Mouse (Mus musculus) gastrocnemius, adult 2 months (tissue): ENCODE measurements around the gene Bpifb4. TPM values are rescaled to one million over a fixed set of nuclear protein-coding genes. Genes with fewer than 3 reads are reported as not detected.

ENCODE experiments used
- DNase-seq: peaks from one replicate; pipeline ENCODE4 v3.0.0; 2022
- H3K27ac ChIP-seq: fragments of 200-600 bp; 2 replicates; pipeline ENCODE4 v1.8.1; 2022; ENCODE audit warnings: mild to moderate bottlenecking
- H3K4me3 ChIP-seq: fragments of 200-600 bp; 2 replicates; pipeline ENCODE4 v1.8.1; 2022; ENCODE audit warnings: mild to moderate bottlenecking, moderate library complexity
- CTCF ChIP-seq: fragments of 200-600 bp; IDR thresholded peaks from 2 replicates; pipeline ENCODE4 v1.8.1; 2022; ENCODE audit warnings: antibody characterized with exemption, mild to moderate bottlenecking, moderate library complexity
- intact Hi-C: fragments of 180-260 bp; cut with DNase I; formaldehyde crosslinking; loops from one replicate; pipeline ENCODE4 v1.15.1; 2025
- long read RNA-seq, 2 experiments: library from polyadenylated mRNA; stranded (forward); transcript quantifications; one replicate each; pipeline ENCODE4 v2.0.0; 2021
- total RNA-seq, 2 experiments: library from RNA; stranded (reverse); gene quantifications; 2 replicates each; pipeline ENCODE4 v1.2.3; 2021

Bpifb4 gene
- total RNA-seq, result not detected
- long read RNA-seq, experiment 1, result 0 reads
- long read RNA-seq, experiment 2, result 0 reads

GRCm38 (mm10) chr2:153937843-153938242 is at the start of gene Bpifb4:
Bpifb4 (plus strand) TSS chr2:153938212.
- no peak for TF ChIP-seq CTCF
- DNase-seq, result no peak
- Histone ChIP-seq H3K4me3 (no peak within 1 kb of the TSS), H3K27ac (no peak within 1 kb of the TSS)
- intact Hi-C loops, result no loop called here

DNA sequence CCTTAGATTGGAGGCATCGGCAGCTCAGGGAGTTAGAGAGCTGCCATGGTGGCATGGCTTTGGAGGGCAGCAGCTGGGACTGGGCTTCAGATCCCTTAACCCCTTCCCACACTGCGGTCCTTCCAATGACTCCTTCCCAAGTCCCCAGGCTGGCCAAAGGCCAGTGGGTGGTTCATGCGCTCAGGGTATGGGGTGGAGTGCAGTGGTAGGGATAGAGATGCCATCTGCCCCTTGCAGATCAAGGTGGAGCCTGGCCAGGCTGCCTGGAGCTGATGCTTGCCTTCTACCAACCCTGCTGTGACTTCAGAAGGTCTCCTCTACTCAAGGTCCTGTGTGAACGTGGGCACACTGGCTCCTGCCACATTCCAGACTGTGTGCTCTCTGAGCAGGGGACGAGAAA is 38.9 kb upstream of the Bpifb4 start:
- DNase-seq, result no peak
- no peak for TF ChIP-seq CTCF
- intact Hi-C loops, result no loop called here
- no peak overlapping the region for H3K27ac ChIP-seq
- H3K4me3 ChIP-seq, result no peak overlapping the region

DNA sequence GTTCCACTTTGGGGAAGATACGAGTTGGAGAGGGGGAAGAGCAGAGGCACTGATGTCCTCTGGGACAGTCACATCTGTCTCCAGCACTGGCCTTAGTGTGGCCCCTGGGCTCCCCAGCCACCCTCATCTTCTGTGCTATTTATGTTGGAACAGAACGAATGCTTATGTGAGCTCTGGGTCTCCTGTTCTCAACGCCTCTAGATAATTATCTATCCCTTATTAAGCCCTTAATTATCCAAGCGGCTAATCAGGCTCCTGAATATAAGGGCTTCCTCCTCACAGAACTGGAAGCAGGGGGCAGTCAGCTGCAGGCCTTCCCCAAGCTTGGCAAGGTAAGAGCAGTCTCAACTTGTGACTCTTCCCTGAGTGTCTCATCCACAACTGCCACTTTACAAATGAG is 37.9 kb upstream of the Bpifb4 start, which contains the start of gene Bpifb6:
Gene Bpifb6, plus strand, starts transcription at position 301 of the 400 bp plus-strand sequence.
- no peak for DNase-seq
- Histone ChIP-seq H3K4me3 (no peak within 1 kb of the TSS), H3K27ac (no peak within 1 kb of the TSS)
- no peak for TF ChIP-seq CTCF
- intact Hi-C loops, result no loop called here

- Histone ChIP-seq H3K27ac (no peak overlapping the region), H3K4me3 (no peak overlapping the region)
- no peak for TF ChIP-seq CTCF
- no peak for DNase-seq
- intact Hi-C loops, result no loop called here
Measured at GRCm38 (mm10) chr2:153902726-153903125, 35.3 kb upstream of the Bpifb4 start.

GRCm38 (mm10) chr2:153906626-153907025 is 31.4 kb upstream of the Bpifb4 start:
- Histone ChIP-seq H3K27ac (no peak overlapping the region), H3K4me3 (no peak overlapping the region)
- TF ChIP-seq CTCF, result no peak
- intact Hi-C loops, result no loop called here
- no peak for DNase-seq

GRCm38 (mm10) chr2:153914151-153914550 is 23.9 kb upstream of the Bpifb4 start:
- no peak for TF ChIP-seq CTCF
- no peak overlapping the region for H3K4me3 ChIP-seq
- DNase-seq, result peak; percentile 56
- H3K27ac ChIP-seq, result no peak overlapping the region
- intact Hi-C loops, result no loop called here

DNA sequence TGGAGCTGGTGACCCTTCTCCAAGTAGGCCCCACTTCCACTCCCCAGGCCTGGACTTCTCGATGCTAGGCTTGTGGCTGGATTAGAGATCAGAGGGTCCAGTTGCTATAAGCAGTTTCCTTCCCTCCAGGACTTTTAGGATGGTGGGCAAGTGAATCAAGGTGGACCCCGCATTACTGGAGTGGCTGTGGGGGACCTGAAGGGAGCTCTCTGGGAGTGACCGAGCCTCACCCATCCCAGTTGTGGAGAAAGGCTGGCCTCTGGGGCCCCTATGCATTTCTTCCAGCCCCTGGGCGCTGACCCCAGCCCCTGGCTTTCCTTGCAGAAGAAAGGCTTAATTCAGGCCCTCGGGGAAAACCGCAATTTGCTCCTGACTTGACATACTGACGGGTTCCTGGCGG is 20.1 kb upstream of the Bpifb4 start, which contains the start of gene Bpifb3:
Gene Bpifb3, plus strand, starts transcription at position 301 of the 400 bp plus-strand sequence.
- intact Hi-C loops, result no loop called here
- DNase-seq, result no peak
- H3K4me3 ChIP-seq, result no peak within 1 kb of the TSS
- no peak within 1 kb of the TSS for H3K27ac ChIP-seq
- TF ChIP-seq CTCF, result no peak

- Histone ChIP-seq H3K4me3 (no peak overlapping the region), H3K27ac (no peak overlapping the region)
- intact Hi-C loops, result no loop called here
- no peak for DNase-seq
- no peak for TF ChIP-seq CTCF
Measured at GRCm38 (mm10) chr2:153921246-153921645, 16.8 kb upstream of the Bpifb4 start.

DNA sequence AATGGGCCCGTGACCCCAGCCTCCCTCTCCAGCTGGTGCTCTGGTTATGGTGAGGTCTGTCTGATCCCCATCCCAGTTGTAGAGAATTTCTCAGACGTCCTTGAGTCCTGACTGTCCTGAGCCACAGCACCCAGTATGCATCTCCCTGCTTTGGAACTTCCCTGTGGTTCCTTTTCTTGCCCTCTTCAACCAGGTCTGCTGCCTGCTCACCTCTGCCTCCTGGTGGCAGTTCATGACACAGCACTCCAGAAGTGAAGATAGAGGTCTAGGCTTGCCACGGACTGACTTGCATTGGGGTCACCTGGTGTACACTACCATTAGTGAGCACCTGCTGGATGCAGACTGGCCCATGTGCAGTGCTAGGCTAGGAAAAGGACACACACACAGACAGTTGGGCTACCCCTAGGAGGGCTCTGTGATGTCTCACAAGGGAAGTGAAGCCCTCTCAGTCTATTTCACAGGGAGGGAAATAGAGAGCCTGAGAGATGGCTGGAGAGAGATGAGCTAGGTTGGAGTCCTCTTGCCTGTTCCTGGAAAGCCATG is 8.1 kb upstream of the Bpifb4 start:
- Histone ChIP-seq H3K27ac (no peak overlapping the region), H3K4me3 (no peak overlapping the region)
- intact Hi-C loops, result loop anchor here (2.0 kb wide), 2 partner anchors 123 to 261 kb away; no protein-coding TSS in a partner anchor
- peak; percentile 79 for TF ChIP-seq CTCF
- peak; percentile 48 for DNase-seq

DNA sequence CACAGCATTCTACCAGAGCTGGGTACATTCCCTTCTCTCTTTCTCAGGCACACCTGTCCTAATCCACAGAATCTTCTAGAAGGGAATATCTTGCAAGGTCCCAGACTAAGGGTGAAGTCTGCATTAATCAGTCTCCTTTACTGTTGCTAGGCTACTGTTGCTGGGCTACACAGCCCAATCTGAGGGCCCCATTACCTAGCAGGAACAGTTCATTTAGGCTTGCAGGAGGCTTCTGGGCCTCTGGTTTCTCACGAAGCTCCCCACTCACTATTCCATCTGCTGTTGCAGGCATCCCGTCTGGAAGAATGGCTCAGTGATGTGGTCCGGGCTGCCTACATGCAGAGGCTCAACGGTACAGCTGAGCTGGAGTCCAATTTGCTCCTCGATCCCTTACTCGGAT is 6.9 kb upstream of the Bpifb4 start:
- DNase-seq, result peak; percentile 5
- TF ChIP-seq CTCF, result no peak
- Histone ChIP-seq H3K4me3 (no peak overlapping the region), H3K27ac (no peak overlapping the region)
- intact Hi-C loops, result loop anchor here (2.0 kb wide), 2 partner anchors 124 to 262 kb away; no protein-coding TSS in a partner anchor

DNA sequence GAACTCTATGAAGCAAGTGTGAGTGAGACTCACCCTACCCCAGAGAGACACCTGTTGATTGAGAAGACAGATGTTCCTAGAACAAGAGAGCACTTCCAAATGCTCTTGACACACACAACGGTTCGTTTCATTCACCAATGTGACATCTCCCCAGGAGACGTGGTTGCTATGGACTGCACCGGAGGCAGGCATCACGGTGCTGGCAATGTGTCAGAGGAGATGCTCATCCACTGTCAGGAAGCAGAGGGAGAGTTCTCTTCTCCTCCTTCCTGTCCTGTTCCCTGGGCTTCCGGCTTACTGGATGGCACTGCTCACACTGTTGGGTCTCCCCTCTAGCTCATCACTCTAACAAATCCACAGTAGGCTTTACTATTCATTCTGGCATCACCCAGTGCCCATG is 4.7 kb upstream of the Bpifb4 start:
- no peak for TF ChIP-seq CTCF
- no peak overlapping the region for H3K4me3 ChIP-seq
- DNase-seq, result no peak
- H3K27ac ChIP-seq, result no peak overlapping the region
- intact Hi-C loops, result no loop called here

DNA sequence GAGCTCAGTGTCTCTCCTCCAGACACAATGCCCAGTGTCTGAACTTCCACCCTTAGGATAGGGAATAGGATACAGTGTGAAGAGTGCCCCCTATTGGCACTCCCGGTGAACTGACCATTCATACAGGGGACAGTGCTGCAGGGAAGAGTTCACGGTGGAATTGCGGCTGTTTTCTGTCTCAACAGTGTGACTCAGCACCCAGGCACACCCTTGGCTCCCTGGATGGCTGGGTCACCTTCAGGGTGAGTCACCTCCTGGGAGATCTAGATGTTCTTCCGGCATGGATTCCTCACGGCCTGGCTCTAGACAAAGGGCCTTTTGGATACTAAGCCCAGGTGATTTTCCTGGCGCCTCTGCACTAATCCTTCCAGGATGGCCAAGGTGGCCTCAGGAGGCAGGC is 2.7 kb upstream of the Bpifb4 start:
- no peak overlapping the region for H3K4me3 ChIP-seq
- no peak for TF ChIP-seq CTCF
- intact Hi-C loops, result no loop called here
- DNase-seq, result no peak
- H3K27ac ChIP-seq, result no peak overlapping the region

DNA sequence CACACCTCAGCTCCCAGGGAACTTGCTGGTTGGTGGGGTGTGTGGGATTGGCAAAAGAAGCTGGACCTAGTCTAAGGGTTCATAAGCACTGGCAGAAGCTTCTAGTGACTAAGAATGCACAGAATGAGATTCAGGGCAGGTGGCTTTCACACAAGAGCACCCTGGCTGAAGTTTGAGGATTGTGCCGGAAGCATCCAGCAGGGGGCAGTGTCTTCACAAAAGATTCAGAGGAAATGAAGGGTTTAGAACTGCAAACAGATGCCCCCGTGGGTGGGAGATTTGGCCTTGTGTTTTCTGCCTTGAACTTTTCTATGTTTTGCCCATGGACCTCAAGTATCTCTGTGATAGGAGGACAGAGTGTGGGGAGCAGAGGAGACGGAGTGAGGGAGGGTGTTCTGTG is 5.5 kb downstream of the Bpifb4 start:
- no peak overlapping the region for H3K4me3 ChIP-seq
- peak; percentile 26 for DNase-seq

DNA sequence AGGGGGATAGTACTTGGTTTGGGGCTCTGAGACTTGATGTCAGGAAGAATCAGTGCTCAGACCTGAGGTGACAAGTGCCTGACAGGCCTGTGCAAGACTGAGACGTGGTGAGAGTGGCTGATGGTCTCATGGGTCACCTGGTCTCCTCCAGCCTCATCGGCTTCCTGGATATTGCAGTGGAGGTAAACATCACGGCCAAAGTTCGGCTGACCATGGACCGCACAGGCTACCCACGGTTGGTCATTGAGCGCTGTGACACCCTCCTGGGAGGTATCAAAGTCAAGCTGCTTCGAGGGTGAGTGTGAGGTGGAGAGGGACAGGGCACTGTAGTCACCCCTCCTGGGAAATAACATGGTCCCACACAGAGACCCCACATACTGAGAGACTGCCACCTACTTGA is 6.6 kb downstream of the Bpifb4 start:
- intact Hi-C loops, result no loop called here
- H3K4me3 ChIP-seq, result no peak overlapping the region
- DNase-seq, result no peak
- no peak for TF ChIP-seq CTCF
- no peak overlapping the region for H3K27ac ChIP-seq

More for the DNA sequence above, 5.5 kb downstream of the Bpifb4 start:
- no peak overlapping the region for H3K27ac ChIP-seq
- TF ChIP-seq CTCF, result peak; percentile 75
- intact Hi-C loops, result no loop called here
